Mouse (Mus musculus): ENCODE measurements around the gene Sgk2. TPM values are rescaled to one million over a fixed set of nuclear protein-coding genes. Genes with fewer than 3 reads are reported as not detected.
A peak's percentile ranks its signal among the peaks of the same experiment; 100 is the strongest.

Gene Sgk2
- polyA plus RNA-seq, 1 experiment from 2014 or later: not detected

- ATAC-seq (replicated peaks; ENCODE audit: low FRiP score): no peak
- 89% methylated on average over 7 of the region's 7 CpGs for WGBS
Observed at GRCm38 (mm10) chr2:163039940-163040339, 52.8 kb downstream of the Sgk2 start.

DNA sequence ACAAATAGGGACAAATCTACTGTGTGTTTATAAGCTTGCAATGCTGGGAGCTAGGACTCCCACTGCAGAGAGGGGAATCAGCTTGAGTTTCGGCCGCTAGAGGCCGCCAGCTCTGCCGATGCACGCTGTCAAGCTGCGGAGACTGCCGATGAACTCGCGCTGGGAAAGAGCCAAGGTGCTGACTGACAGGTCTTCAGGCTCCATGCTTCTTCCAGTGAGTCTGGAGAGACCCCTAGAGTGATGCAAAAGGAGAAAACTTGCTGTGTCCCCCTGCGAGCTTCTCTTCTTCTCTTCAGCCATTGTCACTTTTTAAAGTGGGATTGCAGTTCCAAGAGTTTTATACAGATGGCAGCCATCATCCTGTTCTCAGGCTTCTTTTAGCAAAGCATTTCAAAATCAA lies 61.0 kb downstream of the Sgk2 start:
- Histone ChIP-seq H3K4me2 (ENCODE audit: low read depth, low read length, severe bottlenecking) (no peak overlapping the region), H3K4me3 (ENCODE audit: low read depth, low read length) (no peak overlapping the region), H3K27me3 (ENCODE audit: control insufficient read depth, insufficient read depth, low read length) (no peaks in the 10 kb centered on the region), H3K4me1 (replicated peaks; ENCODE audit: control insufficient read depth, insufficient read depth, low read length) (no peaks in the 10 kb centered on the region), H3K36me3 (ENCODE audit: control insufficient read depth, insufficient read depth, low read length) (peaks cover 2% of the 10 kb centered on the region; the same call in 1 of the 2 replicates), H3K9me3 (ENCODE audit: control insufficient read depth, low read length) (no peaks in the 10 kb centered on the region), H3K27ac (ENCODE audit: low read depth, low read length) (no peak overlapping the region), H3K9ac (ENCODE audit: low read length) (no peak overlapping the region)
- DNase-seq (ENCODE audit: low spot score) (peak; percentile 80), ATAC-seq (replicated peaks; ENCODE audit: low FRiP score) (0 out of 2 replicates have a peak, but pooled peaks have one; percentile 56)
- 5% methylated on average over 10 of the region's 10 CpGs for WGBS

More at GRCm38 (mm10) chr2:163039940-163040339, 52.8 kb downstream of the Sgk2 start:
- H3K4me2 ChIP-seq (ENCODE audit: low read depth, low read length, severe bottlenecking): no peak overlapping the region
- DNase-seq (ENCODE audit: low spot score): no peak
- peaks cover 7% of the 10 kb centered on the region; the same call in 1 of the 2 replicates for H3K36me3 ChIP-seq (ENCODE audit: control insufficient read depth, insufficient read depth, low read length)
- no peaks in the 10 kb centered on the region for H3K4me1 ChIP-seq (replicated peaks; ENCODE audit: control insufficient read depth, insufficient read depth, low read length)
- no peaks in the 10 kb centered on the region for H3K27me3 ChIP-seq (ENCODE audit: control insufficient read depth, insufficient read depth, low read length)
- no peak overlapping the region for H3K4me3 ChIP-seq (ENCODE audit: low read depth, low read length)
- no peak overlapping the region for H3K27ac ChIP-seq (ENCODE audit: low read depth, low read length)
- no peak overlapping the region for H3K9ac ChIP-seq (ENCODE audit: low read length)
- H3K9me3 ChIP-seq (ENCODE audit: control insufficient read depth, low read length): no peaks in the 10 kb centered on the region

DNA sequence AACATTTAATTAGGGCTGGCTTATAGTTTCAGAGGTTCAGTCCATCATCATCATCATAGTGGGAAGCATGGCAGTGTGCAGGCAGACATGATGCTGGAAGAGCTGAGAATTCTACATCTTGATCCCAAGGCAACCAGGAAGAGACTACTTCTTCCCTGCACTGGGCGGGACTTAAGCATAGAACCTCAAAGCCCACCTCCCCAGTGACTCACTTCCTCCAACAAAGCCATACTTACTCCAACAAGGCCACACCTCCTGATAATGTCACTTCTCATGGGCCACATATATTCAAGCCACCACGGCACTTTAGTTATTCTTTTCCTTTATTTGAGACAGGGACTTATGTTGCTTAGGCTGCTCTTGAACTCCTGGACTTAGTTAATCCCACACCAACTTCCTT lies 62.0 kb downstream of the Sgk2 start:
- H3K4me3 ChIP-seq (ENCODE audit: low read depth, low read length): no peak overlapping the region
- no peaks in the 10 kb centered on the region for H3K9me3 ChIP-seq (ENCODE audit: control insufficient read depth, low read length)
- no peaks in the 10 kb centered on the region; the same call in 1 of the 2 replicates for H3K4me1 ChIP-seq (replicated peaks; ENCODE audit: control insufficient read depth, insufficient read depth, low read length)
- ATAC-seq (replicated peaks; ENCODE audit: low FRiP score) (no peak), DNase-seq (ENCODE audit: low spot score) (no peak)
- no peak overlapping the region for H3K9ac ChIP-seq (ENCODE audit: low read length)
- no peaks in the 10 kb centered on the region for H3K27me3 ChIP-seq (ENCODE audit: control insufficient read depth, insufficient read depth, low read length)
- 0 out of 2 replicates have a peak, but pooled peaks cover 2% of the 10 kb centered on the region for H3K36me3 ChIP-seq (ENCODE audit: control insufficient read depth, insufficient read depth, low read length)
- no peak overlapping the region for H3K4me2 ChIP-seq (ENCODE audit: low read depth, low read length, severe bottlenecking)
- WGBS: 96% methylated on average over 2 of the region's 2 CpGs
- no peak overlapping the region for H3K27ac ChIP-seq (ENCODE audit: low read depth, low read length)

- Histone ChIP-seq H3K9me3 (ENCODE audit: control insufficient read depth, low read length) (no peaks in the 10 kb centered on the region), H3K4me2 (ENCODE audit: low read depth, low read length, severe bottlenecking) (no peak overlapping the region), H3K4me3 (ENCODE audit: low read depth, low read length) (no peak overlapping the region), H3K4me1 (replicated peaks; ENCODE audit: control insufficient read depth, insufficient read depth, low read length) (peaks cover 11% of the 10 kb centered on the region), H3K27ac (ENCODE audit: low read depth, low read length) (no peak overlapping the region), H3K27me3 (ENCODE audit: control insufficient read depth, insufficient read depth, low read length) (no peaks in the 10 kb centered on the region), H3K36me3 (ENCODE audit: control insufficient read depth, insufficient read depth, low read length) (0 out of 2 replicates have a peak, but pooled peaks cover 2% of the 10 kb centered on the region), H3K9ac (ENCODE audit: low read length) (no peak overlapping the region)
- WGBS: 63% methylated on average over 1 of the region's 1 CpGs
- DNase-seq (ENCODE audit: low spot score) (no peak), ATAC-seq (replicated peaks; ENCODE audit: low FRiP score) (no peak)
Observed at GRCm38 (mm10) chr2:163051691-163052090, 64.6 kb downstream of the Sgk2 start.

DNA sequence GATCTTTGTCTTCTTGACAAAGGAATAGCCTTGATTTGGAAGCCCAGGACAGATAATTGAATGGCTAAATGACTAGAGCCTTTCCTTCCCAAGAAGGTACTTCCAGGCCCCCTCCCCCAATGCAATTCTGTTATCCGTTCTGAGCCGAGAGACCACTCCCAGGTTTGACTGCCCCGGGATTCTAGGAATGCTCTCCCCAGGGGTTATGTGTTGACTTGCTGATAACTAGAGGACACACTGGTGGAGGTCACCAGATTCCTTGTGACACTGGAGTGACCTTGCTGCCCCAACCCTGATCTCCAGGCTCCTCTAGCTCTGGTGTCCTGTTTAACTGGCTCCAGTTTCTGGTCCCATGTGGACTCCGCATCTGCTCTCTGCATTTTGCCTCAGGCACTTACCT lies 65.0 kb downstream of the Sgk2 start:
- ATAC-seq (replicated peaks; ENCODE audit: low FRiP score) (no peak), DNase-seq (ENCODE audit: low spot score) (no peak)
- no peak overlapping the region for H3K4me3 ChIP-seq (ENCODE audit: low read depth, low read length)
- H3K4me1 ChIP-seq (replicated peaks; ENCODE audit: control insufficient read depth, insufficient read depth, low read length): peaks cover 11% of the 10 kb centered on the region
- no peak overlapping the region for H3K27ac ChIP-seq (ENCODE audit: low read depth, low read length)
- no peak overlapping the region for H3K4me2 ChIP-seq (ENCODE audit: low read depth, low read length, severe bottlenecking)
- 40% methylated on average over 4 of the region's 4 CpGs for WGBS
- H3K9me3 ChIP-seq (ENCODE audit: control insufficient read depth, low read length): no peaks in the 10 kb centered on the region
- no peak overlapping the region for H3K9ac ChIP-seq (ENCODE audit: low read length)
- H3K27me3 ChIP-seq (ENCODE audit: control insufficient read depth, insufficient read depth, low read length): no peaks in the 10 kb centered on the region
- 0 out of 2 replicates have a peak, but pooled peaks cover under 1% of the 10 kb centered on the region for H3K36me3 ChIP-seq (ENCODE audit: control insufficient read depth, insufficient read depth, low read length)

- H3K4me1 ChIP-seq (replicated peaks; ENCODE audit: control insufficient read depth, insufficient read depth, low read length): peaks cover 11% of the 10 kb centered on the region
- ATAC-seq (replicated peaks; ENCODE audit: low FRiP score) (no peak), DNase-seq (ENCODE audit: low spot score) (no peak)
- H3K27me3 ChIP-seq (ENCODE audit: control insufficient read depth, insufficient read depth, low read length): no peaks in the 10 kb centered on the region
- no peaks in the 10 kb centered on the region for H3K9me3 ChIP-seq (ENCODE audit: control insufficient read depth, low read length)
- 64% methylated on average over 4 of the region's 4 CpGs for WGBS
- no peak overlapping the region for H3K9ac ChIP-seq (ENCODE audit: low read length)
- no peak overlapping the region for H3K4me3 ChIP-seq (ENCODE audit: low read depth, low read length)
- no peak overlapping the region for H3K4me2 ChIP-seq (ENCODE audit: low read depth, low read length, severe bottlenecking)
- no peak overlapping the region for H3K27ac ChIP-seq (ENCODE audit: low read depth, low read length)
- no peaks in the 10 kb centered on the region for H3K36me3 ChIP-seq (ENCODE audit: control insufficient read depth, insufficient read depth, low read length)
Observed at GRCm38 (mm10) chr2:163052826-163053225, 65.7 kb downstream of the Sgk2 start.

- DNase-seq (ENCODE audit: low spot score): peak; percentile 96
- no peaks in the 10 kb centered on the region for H3K36me3 ChIP-seq (ENCODE audit: control insufficient read depth, insufficient read depth, low read length)
- peaks cover 11% of the 10 kb centered on the region for H3K4me1 ChIP-seq (replicated peaks; ENCODE audit: control insufficient read depth, insufficient read depth, low read length)
- H3K9ac ChIP-seq (ENCODE audit: low read length): peak within 1 kb of the TSS; percentile 84
- peak within 1 kb of the TSS; percentile 95 for H3K4me2 ChIP-seq (ENCODE audit: low read depth, low read length, severe bottlenecking)
- H3K27ac ChIP-seq (ENCODE audit: low read depth, low read length): peak within 1 kb of the TSS; percentile 66
- WGBS: under 1% methylated on average over 48 of the region's 48 CpGs
- H3K4me3 ChIP-seq (ENCODE audit: low read depth, low read length): peak within 1 kb of the TSS; percentile 73
- no peaks in the 10 kb centered on the region for H3K9me3 ChIP-seq (ENCODE audit: control insufficient read depth, low read length)
- no peaks in the 10 kb centered on the region for H3K27me3 ChIP-seq (ENCODE audit: control insufficient read depth, insufficient read depth, low read length)
- peak; percentile 100 for ATAC-seq (replicated peaks; ENCODE audit: low FRiP score)
Observed at GRCm38 (mm10) chr2:163054335-163054840, 67.3 kb downstream of the Sgk2 start, which contains the start of gene Mybl2. TSS of gene Mybl2 (plus strand) at chr2:163054687.

DNA sequence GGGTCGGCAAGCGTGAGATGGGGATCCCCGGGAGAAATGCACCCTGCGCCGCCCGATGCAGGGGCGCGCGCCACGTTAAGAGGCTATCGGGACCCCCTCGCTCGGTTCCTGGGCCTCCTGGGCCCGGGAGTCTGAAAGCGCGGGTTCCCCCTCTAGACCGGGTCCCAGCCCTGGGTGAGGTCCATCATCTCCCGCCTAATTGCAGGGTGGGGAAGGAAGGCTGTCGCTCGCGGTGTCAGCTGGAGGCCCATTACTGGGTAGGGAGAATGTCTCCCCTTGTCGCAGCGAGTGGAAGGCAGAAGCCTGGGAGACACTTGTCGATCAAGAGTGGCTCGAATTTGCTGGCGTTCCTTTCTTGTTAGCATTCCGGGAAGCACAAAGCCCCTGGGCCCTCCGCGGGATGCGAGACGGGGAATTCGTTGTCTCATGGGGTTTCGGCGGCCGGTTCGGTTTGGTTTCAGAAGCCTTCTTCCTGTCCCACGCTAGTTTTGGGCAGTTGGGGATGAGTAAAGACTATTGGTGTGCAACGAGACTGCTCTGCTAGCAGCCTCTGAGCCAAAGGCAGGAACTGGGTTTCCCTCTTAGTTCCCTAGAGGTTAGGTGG lies 67.9 kb downstream of the Sgk2 start:
- Histone ChIP-seq H3K9ac (ENCODE audit: low read length) (peak overlapping the region; percentile 84), H3K4me2 (ENCODE audit: low read depth, low read length, severe bottlenecking) (peak overlapping the region; percentile 95), H3K4me1 (replicated peaks; ENCODE audit: control insufficient read depth, insufficient read depth, low read length) (peaks cover 11% of the 10 kb centered on the region), H3K9me3 (ENCODE audit: control insufficient read depth, low read length) (no peaks in the 10 kb centered on the region), H3K27ac (ENCODE audit: low read depth, low read length) (peak overlapping the region; percentile 66), H3K27me3 (ENCODE audit: control insufficient read depth, insufficient read depth, low read length) (no peaks in the 10 kb centered on the region), H3K4me3 (ENCODE audit: low read depth, low read length) (peak overlapping the region; percentile 73), H3K36me3 (ENCODE audit: control insufficient read depth, insufficient read depth, low read length) (no peaks in the 10 kb centered on the region)
- ATAC-seq (replicated peaks; ENCODE audit: low FRiP score) (peak; percentile 13; the same call in 1 of the 2 replicates), DNase-seq (ENCODE audit: low spot score) (peak; percentile 74)
- WGBS: under 1% methylated on average over 36 of the region's 38 CpGs

DNA sequence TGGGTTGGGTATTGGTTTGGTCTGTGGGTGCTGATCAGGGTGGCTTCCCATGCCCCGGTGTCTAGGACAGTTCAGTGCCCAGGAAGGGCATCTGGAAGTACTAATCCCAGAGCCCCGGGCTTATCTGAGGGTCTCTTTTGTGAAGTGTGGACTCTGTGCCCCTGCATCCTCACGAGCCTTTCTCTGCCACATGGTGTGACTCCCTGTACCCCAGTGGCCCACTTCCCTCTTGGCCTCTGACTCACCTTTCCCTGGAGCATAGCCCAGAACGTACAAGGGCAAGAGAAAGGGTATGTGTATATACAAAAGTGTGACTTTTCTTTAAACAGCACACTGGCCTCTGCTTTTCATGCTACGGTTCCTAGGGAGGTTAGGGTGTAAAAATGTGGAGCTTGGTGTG lies 68.6 kb downstream of the Sgk2 start:
- Histone ChIP-seq H3K4me1 (replicated peaks; ENCODE audit: control insufficient read depth, insufficient read depth, low read length) (peaks cover 11% of the 10 kb centered on the region), H3K27ac (ENCODE audit: low read depth, low read length) (no peak overlapping the region), H3K4me2 (ENCODE audit: low read depth, low read length, severe bottlenecking) (peak overlapping the region; percentile 95), H3K27me3 (ENCODE audit: control insufficient read depth, insufficient read depth, low read length) (no peaks in the 10 kb centered on the region), H3K9ac (ENCODE audit: low read length) (peak overlapping the region; percentile 84), H3K4me3 (ENCODE audit: low read depth, low read length) (peak overlapping the region; percentile 73), H3K9me3 (ENCODE audit: control insufficient read depth, low read length) (no peaks in the 10 kb centered on the region), H3K36me3 (ENCODE audit: control insufficient read depth, insufficient read depth, low read length) (no peaks in the 10 kb centered on the region)
- ATAC-seq (replicated peaks; ENCODE audit: low FRiP score): no peak
- DNase-seq (ENCODE audit: low spot score): peak; percentile 54
- 25% methylated on average over 5 of the region's 5 CpGs for WGBS

All from forebrain, embryonic 11.5 days (tissue).